Mouse (Mus musculus): Measurements from ENCODE around the gene Syna. TPM values are rescaled to one million over a fixed set of nuclear protein-coding genes. Genes with fewer than 3 reads are reported as not detected.
A peak's percentile ranks its signal among the peaks of the same experiment; 100 is the strongest.

Syna gene
- polyA plus RNA-seq, 1 experiment from 2014 or later = not detected

- TF ChIP-seq CTCF (IDR thresholded peaks at IDR 0.05; ENCODE audit: low read depth) = no peak
- H3K27ac ChIP-seq (ENCODE audit: low read depth) = no peak overlapping the region
- no peaks in the 10 kb centered on the region for H3K9me3 ChIP-seq (ENCODE audit: low read depth, low read length)
- no peaks in the 10 kb centered on the region for H3K27me3 ChIP-seq (ENCODE audit: insufficient read depth, low read length)
- H3K4me2 ChIP-seq = no peak overlapping the region
- ATAC-seq (ENCODE audit: insufficient read depth) = no peak
- H3K9ac ChIP-seq = no peak overlapping the region
- no peaks in the 10 kb centered on the region for H3K4me1 ChIP-seq (ENCODE audit: insufficient read depth)
- peaks cover 76% of the 10 kb centered on the region for H3K36me3 ChIP-seq (ENCODE audit: insufficient read depth)
- no peak for DNase-seq
- 81% methylated on average over 3 of the region's 3 CpGs for WGBS
- no peak overlapping the region for H3K4me3 ChIP-seq (ENCODE audit: low read depth, low read length)
Observed at GRCm38 (mm10) chr5:134589900-134590299, 29.9 kb upstream of the Syna start.

- no peak for ATAC-seq (ENCODE audit: insufficient read depth)
- Histone ChIP-seq H3K9me3 (ENCODE audit: low read depth, low read length) (no peaks in the 10 kb centered on the region), H3K4me2 (no peak overlapping the region), H3K27ac (ENCODE audit: low read depth) (no peak overlapping the region), H3K27me3 (ENCODE audit: insufficient read depth, low read length) (no peaks in the 10 kb centered on the region), H3K36me3 (ENCODE audit: insufficient read depth) (peaks cover 30% of the 10 kb centered on the region), H3K4me1 (ENCODE audit: insufficient read depth) (0 out of 2 replicates have a peak, but pooled peaks cover 7% of the 10 kb centered on the region), H3K4me3 (ENCODE audit: low read depth, low read length) (no peak overlapping the region), H3K9ac (no peak overlapping the region)
- TF ChIP-seq CTCF (IDR thresholded peaks at IDR 0.05; ENCODE audit: low read depth) = no peak
- DNase-seq = no peak
- WGBS = 89% methylated on average over 5 of the region's 5 CpGs
Observed at GRCm38 (mm10) chr5:134584798-134585197, 24.8 kb upstream of the Syna start.

GRCm38 (mm10) chr5:134583884-134584213 lies 23.9 kb upstream of the Syna start:
- no peak for ATAC-seq (ENCODE audit: insufficient read depth)
- H3K4me2 ChIP-seq = peak overlapping the region; percentile 92
- H3K4me1 ChIP-seq (ENCODE audit: insufficient read depth) = 0 out of 2 replicates have a peak, but pooled peaks cover 7% of the 10 kb centered on the region
- H3K4me3 ChIP-seq (ENCODE audit: low read depth, low read length) = peak overlapping the region; percentile 86
- peak overlapping the region; percentile 69 for H3K9ac ChIP-seq
- no peaks in the 10 kb centered on the region for H3K27me3 ChIP-seq (ENCODE audit: insufficient read depth, low read length)
- no peaks in the 10 kb centered on the region for H3K9me3 ChIP-seq (ENCODE audit: low read depth, low read length)
- TF ChIP-seq CTCF (IDR thresholded peaks at IDR 0.05; ENCODE audit: low read depth) = no peak
- no peak overlapping the region for H3K27ac ChIP-seq (ENCODE audit: low read depth)
- 74% methylated on average over 3 of the region's 3 CpGs for WGBS
- peaks cover 23% of the 10 kb centered on the region for H3K36me3 ChIP-seq (ENCODE audit: insufficient read depth)
- DNase-seq = no peak

GRCm38 (mm10) chr5:134583006-134583883 lies 23.3 kb upstream of the Syna start:
- H3K36me3 ChIP-seq (ENCODE audit: insufficient read depth) = peaks cover 18% of the 10 kb centered on the region; the same call in 1 of the 2 replicates
- H3K27ac ChIP-seq (ENCODE audit: low read depth) = no peak overlapping the region
- peak overlapping the region; percentile 69 for H3K9ac ChIP-seq
- DNase-seq (peak; percentile 9), ATAC-seq (ENCODE audit: insufficient read depth) (no peak)
- no peaks in the 10 kb centered on the region for H3K27me3 ChIP-seq (ENCODE audit: insufficient read depth, low read length)
- no peaks in the 10 kb centered on the region for H3K9me3 ChIP-seq (ENCODE audit: low read depth, low read length)
- H3K4me3 ChIP-seq (ENCODE audit: low read depth, low read length) = peak overlapping the region; percentile 86
- H3K4me1 ChIP-seq (ENCODE audit: insufficient read depth) = 0 out of 2 replicates have a peak, but pooled peaks cover 7% of the 10 kb centered on the region
- TF ChIP-seq CTCF (IDR thresholded peaks at IDR 0.05; ENCODE audit: low read depth) = peak; percentile 25; the same call in 1 of the 2 replicates
- H3K4me2 ChIP-seq = peak overlapping the region; percentile 92
- WGBS = 24% methylated on average over 15 of the region's 15 CpGs

- peak overlapping the region; percentile 86 for H3K4me3 ChIP-seq (ENCODE audit: low read depth, low read length)
- H3K27me3 ChIP-seq (ENCODE audit: insufficient read depth, low read length) = no peaks in the 10 kb centered on the region
- WGBS = 7% methylated on average over 30 of the region's 30 CpGs
- peaks cover 15% of the 10 kb centered on the region; the same call in 1 of the 2 replicates for H3K36me3 ChIP-seq (ENCODE audit: insufficient read depth)
- peak; percentile 97 for ATAC-seq (ENCODE audit: insufficient read depth)
- H3K27ac ChIP-seq (ENCODE audit: low read depth) = no peak overlapping the region
- peak overlapping the region; percentile 69 for H3K9ac ChIP-seq
- H3K9me3 ChIP-seq (ENCODE audit: low read depth, low read length) = no peaks in the 10 kb centered on the region
- peak; percentile 86 for TF ChIP-seq CTCF (IDR thresholded peaks at IDR 0.05; ENCODE audit: low read depth)
- peak overlapping the region; percentile 92 for H3K4me2 ChIP-seq
- 0 out of 2 replicates have a peak, but pooled peaks cover 7% of the 10 kb centered on the region for H3K4me1 ChIP-seq (ENCODE audit: insufficient read depth)
- peak; percentile 99 for DNase-seq
Observed at GRCm38 (mm10) chr5:134582221-134582907, 22.4 kb upstream of the Syna start.

GRCm38 (mm10) chr5:134581146-134581545 lies 21.2 kb upstream of the Syna start, which contains the start of gene Rfc2:
Rfc2 (plus strand) TSS chr5:134581366.
- no peak for ATAC-seq (ENCODE audit: insufficient read depth)
- no peak within 1 kb of the TSS for H3K27ac ChIP-seq (ENCODE audit: low read depth)
- no peak within 1 kb of the TSS for H3K4me2 ChIP-seq
- peaks cover 9% of the 10 kb centered on the region; the same call in 1 of the 2 replicates for H3K36me3 ChIP-seq (ENCODE audit: insufficient read depth)
- H3K4me1 ChIP-seq (ENCODE audit: insufficient read depth) = 0 out of 2 replicates have a peak, but pooled peaks cover 7% of the 10 kb centered on the region
- no peaks in the 10 kb centered on the region for H3K9me3 ChIP-seq (ENCODE audit: low read depth, low read length)
- no peak for DNase-seq
- H3K4me3 ChIP-seq (ENCODE audit: low read depth, low read length) = no peak within 1 kb of the TSS
- H3K27me3 ChIP-seq (ENCODE audit: insufficient read depth, low read length) = no peaks in the 10 kb centered on the region
- WGBS = 72% methylated on average over 5 of the region's 5 CpGs
- no peak for TF ChIP-seq CTCF (IDR thresholded peaks at IDR 0.05; ENCODE audit: low read depth)
- H3K9ac ChIP-seq = no peak within 1 kb of the TSS

GRCm38 (mm10) chr5:134579135-134579534 lies 19.2 kb upstream of the Syna start:
- Histone ChIP-seq H3K27ac (ENCODE audit: low read depth) (no peak overlapping the region), H3K27me3 (ENCODE audit: insufficient read depth, low read length) (no peaks in the 10 kb centered on the region), H3K9me3 (ENCODE audit: low read depth, low read length) (no peaks in the 10 kb centered on the region), H3K9ac (no peak overlapping the region), H3K4me2 (no peak overlapping the region), H3K4me3 (ENCODE audit: low read depth, low read length) (no peak overlapping the region), H3K4me1 (ENCODE audit: insufficient read depth) (0 out of 2 replicates have a peak, but pooled peaks cover 7% of the 10 kb centered on the region), H3K36me3 (ENCODE audit: insufficient read depth) (0 out of 2 replicates have a peak, but pooled peaks cover 1% of the 10 kb centered on the region)
- TF ChIP-seq CTCF (IDR thresholded peaks at IDR 0.05; ENCODE audit: low read depth) = no peak
- WGBS = 60% methylated on average over 3 of the region's 3 CpGs
- no peak for DNase-seq
- ATAC-seq (ENCODE audit: insufficient read depth) = no peak
